Mouse (Mus musculus): ENCODE measurements at regions not wholly inside any gene's neighbourhood (a gene's known extent, or its start where the extent isn't known, plus 50 kb on each side); places are given as distances from the start of the nearest gene placed in this dataset.
A peak's percentile ranks its signal among the peaks of the same experiment; 100 is the strongest.

- H3K4me1 ChIP-seq (ENCODE audit: control insufficient read depth, insufficient read depth, low read length): no peaks in the 10 kb centered on the region; the same call in 1 of the 2 replicates
- H3K9ac ChIP-seq (ENCODE audit: low read depth, low read length): no peak overlapping the region
- no peak overlapping the region for H3K4me3 ChIP-seq (ENCODE audit: low read length)
- no peak overlapping the region for H3K27ac ChIP-seq (ENCODE audit: low read length)
- WGBS: 84% methylated on average over 2 of the region's 2 CpGs
- H3K9me3 ChIP-seq (ENCODE audit: control insufficient read depth, low read length): no peaks in the 10 kb centered on the region
- H3K36me3 ChIP-seq (ENCODE audit: control insufficient read depth, insufficient read depth, low read length): no peaks in the 10 kb centered on the region
- ATAC-seq: no peak
- H3K4me2 ChIP-seq (ENCODE audit: low read depth, low read length): no peak overlapping the region
- no peaks in the 10 kb centered on the region for H3K27me3 ChIP-seq (replicated peaks; ENCODE audit: control insufficient read depth, insufficient read depth, low read length)
Observed at GRCm38 (mm10) chr8:9020744-9021143, 330.4 kb upstream of the Arglu1 start.

GRCm38 (mm10) chr8:9020180-9020579 is 329.9 kb upstream of the Arglu1 start:
- Histone ChIP-seq H3K27me3 (replicated peaks; ENCODE audit: control insufficient read depth, insufficient read depth, low read length) (no peaks in the 10 kb centered on the region), H3K27ac (ENCODE audit: low read length) (no peak overlapping the region), H3K4me2 (ENCODE audit: low read depth, low read length) (no peak overlapping the region), H3K36me3 (ENCODE audit: control insufficient read depth, insufficient read depth, low read length) (no peaks in the 10 kb centered on the region), H3K4me1 (ENCODE audit: control insufficient read depth, insufficient read depth, low read length) (no peaks in the 10 kb centered on the region), H3K9ac (ENCODE audit: low read depth, low read length) (no peak overlapping the region), H3K9me3 (ENCODE audit: control insufficient read depth, low read length) (no peaks in the 10 kb centered on the region), H3K4me3 (ENCODE audit: low read length) (no peak overlapping the region)
- 88% methylated on average over 3 of the region's 3 CpGs for WGBS
- no peak for ATAC-seq

- H3K36me3 ChIP-seq (ENCODE audit: control insufficient read depth, insufficient read depth, low read length): no peaks in the 10 kb centered on the region
- no peak overlapping the region for H3K27ac ChIP-seq (ENCODE audit: low read length)
- H3K9me3 ChIP-seq (ENCODE audit: control insufficient read depth, low read length): no peaks in the 10 kb centered on the region
- H3K4me3 ChIP-seq (ENCODE audit: low read length): no peak overlapping the region
- no peak overlapping the region for H3K4me2 ChIP-seq (ENCODE audit: low read depth, low read length)
- ATAC-seq: no peak
- 40% methylated on average over 3 of the region's 3 CpGs for WGBS
- H3K4me1 ChIP-seq (ENCODE audit: control insufficient read depth, insufficient read depth, low read length): no peaks in the 10 kb centered on the region
- no peaks in the 10 kb centered on the region for H3K27me3 ChIP-seq (replicated peaks; ENCODE audit: control insufficient read depth, insufficient read depth, low read length)
- H3K9ac ChIP-seq (ENCODE audit: low read depth, low read length): no peak overlapping the region
Observed at GRCm38 (mm10) chr8:9011785-9012510, 321.6 kb upstream of the Arglu1 start.

- H3K4me3 ChIP-seq (ENCODE audit: low read length): no peak overlapping the region
- no peaks in the 10 kb centered on the region for H3K36me3 ChIP-seq (ENCODE audit: control insufficient read depth, insufficient read depth, low read length)
- 74% methylated on average over 11 of the region's 11 CpGs for WGBS
- H3K27ac ChIP-seq (ENCODE audit: low read length): no peak overlapping the region
- no peak overlapping the region for H3K4me2 ChIP-seq (ENCODE audit: low read depth, low read length)
- no peak overlapping the region for H3K9ac ChIP-seq (ENCODE audit: low read depth, low read length)
- no peaks in the 10 kb centered on the region for H3K4me1 ChIP-seq (ENCODE audit: control insufficient read depth, insufficient read depth, low read length)
- ATAC-seq: no peak
- H3K27me3 ChIP-seq (replicated peaks; ENCODE audit: control insufficient read depth, insufficient read depth, low read length): no peaks in the 10 kb centered on the region
- H3K9me3 ChIP-seq (ENCODE audit: control insufficient read depth, low read length): no peaks in the 10 kb centered on the region
Observed at GRCm38 (mm10) chr8:9008006-9008780, 317.9 kb upstream of the Arglu1 start.

GRCm38 (mm10) chr8:8999914-9000313 is 309.6 kb upstream of the Arglu1 start:
- Histone ChIP-seq H3K27ac (ENCODE audit: low read length) (no peak overlapping the region), H3K4me2 (ENCODE audit: low read depth, low read length) (no peak overlapping the region), H3K27me3 (replicated peaks; ENCODE audit: control insufficient read depth, insufficient read depth, low read length) (no peaks in the 10 kb centered on the region), H3K9me3 (ENCODE audit: control insufficient read depth, low read length) (no peaks in the 10 kb centered on the region), H3K4me1 (ENCODE audit: control insufficient read depth, insufficient read depth, low read length) (no peaks in the 10 kb centered on the region), H3K4me3 (ENCODE audit: low read length) (no peak overlapping the region), H3K9ac (ENCODE audit: low read depth, low read length) (no peak overlapping the region), H3K36me3 (ENCODE audit: control insufficient read depth, insufficient read depth, low read length) (no peaks in the 10 kb centered on the region)
- 82% methylated on average over 5 of the region's 5 CpGs for WGBS
- ATAC-seq: no peak

- H3K36me3 ChIP-seq (ENCODE audit: control insufficient read depth, insufficient read depth, low read length): no peaks in the 10 kb centered on the region
- no peaks in the 10 kb centered on the region for H3K9me3 ChIP-seq (ENCODE audit: control insufficient read depth, low read length)
- peaks cover 5% of the 10 kb centered on the region for H3K4me1 ChIP-seq (ENCODE audit: control insufficient read depth, insufficient read depth, low read length)
- H3K27me3 ChIP-seq (replicated peaks; ENCODE audit: control insufficient read depth, insufficient read depth, low read length): no peaks in the 10 kb centered on the region
- H3K9ac ChIP-seq (ENCODE audit: low read depth, low read length): no peak overlapping the region
- WGBS: 72% methylated on average over 7 of the region's 7 CpGs
- no peak overlapping the region for H3K27ac ChIP-seq (ENCODE audit: low read length)
- no peak overlapping the region for H3K4me2 ChIP-seq (ENCODE audit: low read depth, low read length)
- no peak overlapping the region for H3K4me3 ChIP-seq (ENCODE audit: low read length)
- no peak for ATAC-seq
Observed at GRCm38 (mm10) chr8:8997621-8998020, 307.3 kb upstream of the Arglu1 start.

GRCm38 (mm10) chr8:8994596-8995189 is 304.4 kb upstream of the Arglu1 start:
- no peaks in the 10 kb centered on the region for H3K27me3 ChIP-seq (replicated peaks; ENCODE audit: control insufficient read depth, insufficient read depth, low read length)
- H3K4me2 ChIP-seq (ENCODE audit: low read depth, low read length): peak overlapping the region; percentile 56
- H3K4me1 ChIP-seq (ENCODE audit: control insufficient read depth, insufficient read depth, low read length): peaks cover 16% of the 10 kb centered on the region
- peak overlapping the region; percentile 53 for H3K9ac ChIP-seq (ENCODE audit: low read depth, low read length)
- no peaks in the 10 kb centered on the region for H3K36me3 ChIP-seq (ENCODE audit: control insufficient read depth, insufficient read depth, low read length)
- H3K4me3 ChIP-seq (ENCODE audit: low read length): peak overlapping the region; percentile 39
- H3K9me3 ChIP-seq (ENCODE audit: control insufficient read depth, low read length): no peaks in the 10 kb centered on the region
- ATAC-seq: peak; percentile 90
- WGBS: 6% methylated on average over 17 of the region's 17 CpGs
- H3K27ac ChIP-seq (ENCODE audit: low read length): peak overlapping the region; percentile 41; the same call in 1 of the 2 replicates

GRCm38 (mm10) chr8:8994008-8994407 is 303.7 kb upstream of the Arglu1 start:
- Histone ChIP-seq H3K4me3 (ENCODE audit: low read length) (no peak overlapping the region), H3K27ac (ENCODE audit: low read length) (no peak overlapping the region), H3K36me3 (ENCODE audit: control insufficient read depth, insufficient read depth, low read length) (no peaks in the 10 kb centered on the region), H3K4me2 (ENCODE audit: low read depth, low read length) (no peak overlapping the region; the same call in 1 of the 2 replicates), H3K4me1 (ENCODE audit: control insufficient read depth, insufficient read depth, low read length) (peaks cover 16% of the 10 kb centered on the region), H3K9ac (ENCODE audit: low read depth, low read length) (no peak overlapping the region), H3K9me3 (ENCODE audit: control insufficient read depth, low read length) (no peaks in the 10 kb centered on the region), H3K27me3 (replicated peaks; ENCODE audit: control insufficient read depth, insufficient read depth, low read length) (no peaks in the 10 kb centered on the region)
- 36% methylated on average over 7 of the region's 7 CpGs for WGBS
- peak; percentile 21; the same call in 1 of the 2 replicates for ATAC-seq

GRCm38 (mm10) chr8:8992461-8993032 is 302.2 kb upstream of the Arglu1 start:
- Histone ChIP-seq H3K4me3 (ENCODE audit: low read length) (no peak overlapping the region), H3K27me3 (replicated peaks; ENCODE audit: control insufficient read depth, insufficient read depth, low read length) (no peaks in the 10 kb centered on the region), H3K27ac (ENCODE audit: low read length) (peak overlapping the region; percentile 27), H3K9ac (ENCODE audit: low read depth, low read length) (peak overlapping the region; percentile 25; the same call in 1 of the 2 replicates), H3K9me3 (ENCODE audit: control insufficient read depth, low read length) (no peaks in the 10 kb centered on the region), H3K36me3 (ENCODE audit: control insufficient read depth, insufficient read depth, low read length) (no peaks in the 10 kb centered on the region), H3K4me1 (ENCODE audit: control insufficient read depth, insufficient read depth, low read length) (peaks cover 16% of the 10 kb centered on the region), H3K4me2 (ENCODE audit: low read depth, low read length) (peak overlapping the region; percentile 9; the same call in 1 of the 2 replicates)
- ATAC-seq: peak; percentile 41
- WGBS: 8% methylated on average over 11 of the region's 11 CpGs

Measured in intestine, embryonic 16.5 days (tissue).